Mouse (Mus musculus) intestine, embryonic 16.5 days (tissue): ENCODE data around the gene Mpg. TPM values are rescaled to one million over a fixed set of nuclear protein-coding genes. Genes with fewer than 3 reads are reported as not detected.

Source experiments
- ATAC-seq: fragments of 200-750 bp; cut with Nextera tagmentation; 2 replicates; pipeline ENCODE4 v1.8.0; 2017; ENCODE audit warnings: moderate TSS enrichment, moderate library complexity
- H3K27ac ChIP-seq: fragments of 300-500 bp; sonication (generic); 2 replicates; pipeline ENCODE4 v1.5.1; 2014; ENCODE audit warnings: mild to moderate bottlenecking, low read length
- H3K27me3 ChIP-seq: fragments of 300-500 bp; sonication (generic); replicated peaks from 2 replicates; pipeline ENCODE4 v1.6.1; 2014; ENCODE audit warnings: low read length, control low read depth, mixed read lengths; ENCODE audit not compliant: control insufficient read depth, insufficient read depth
- H3K36me3 ChIP-seq: fragments of 300-500 bp; sonication (generic); 2 replicates; pipeline ENCODE4 v1.6.1; 2014; ENCODE audit warnings: low read length, control low read depth; ENCODE audit not compliant: control insufficient read depth, insufficient read depth
- H3K4me1 ChIP-seq: fragments of 300-500 bp; sonication (generic); 2 replicates; pipeline ENCODE4 v1.6.1; 2014; ENCODE audit warnings: low read length, control low read depth, mixed read lengths; ENCODE audit not compliant: control insufficient read depth, insufficient read depth
- H3K4me2 ChIP-seq: fragments of 300-500 bp; sonication (generic); 2 replicates; pipeline ENCODE4 v1.6.1; 2014; ENCODE audit warnings: low read depth, low read length, control low read depth
- H3K4me3 ChIP-seq: fragments of 300-500 bp; sonication (generic); 2 replicates; pipeline ENCODE4 v1.5.1; 2014; ENCODE audit warnings: mild to moderate bottlenecking, low read length
- H3K9ac ChIP-seq: fragments of 300-500 bp; sonication (generic); 2 replicates; pipeline ENCODE4 v1.6.1; 2014; ENCODE audit warnings: low read depth, low read length
- H3K9me3 ChIP-seq: fragments of 300-500 bp; sonication (generic); 2 replicates; pipeline ENCODE4 v1.6.1; 2016; ENCODE audit warnings: low read length, control low read depth; ENCODE audit not compliant: control insufficient read depth
- WGBS: fragments of 180-500 bp; shearing (Covaris S2); extraction: QIAGEN DNeasy Blood & Tissue Kit; methylation state at CpG from one replicate; pipeline ENCODE4 v1.1.7; 2014; 5-methylcytosine and 5-hydroxymethylcytosine counted together
- polyA plus RNA-seq: library from polyadenylated mRNA; unstranded; fragments of >200 nt; fragmentation: Nextera tagmentation; extraction: Ambion mirVana; gene quantifications from 2 replicates; pipeline ENCODE4 v1.2.1, GENCODE M21; 2015

The Mpg gene
- polyA plus RNA-seq, 1 experiment from 2014 or later = 33.8 TPM

DNA sequence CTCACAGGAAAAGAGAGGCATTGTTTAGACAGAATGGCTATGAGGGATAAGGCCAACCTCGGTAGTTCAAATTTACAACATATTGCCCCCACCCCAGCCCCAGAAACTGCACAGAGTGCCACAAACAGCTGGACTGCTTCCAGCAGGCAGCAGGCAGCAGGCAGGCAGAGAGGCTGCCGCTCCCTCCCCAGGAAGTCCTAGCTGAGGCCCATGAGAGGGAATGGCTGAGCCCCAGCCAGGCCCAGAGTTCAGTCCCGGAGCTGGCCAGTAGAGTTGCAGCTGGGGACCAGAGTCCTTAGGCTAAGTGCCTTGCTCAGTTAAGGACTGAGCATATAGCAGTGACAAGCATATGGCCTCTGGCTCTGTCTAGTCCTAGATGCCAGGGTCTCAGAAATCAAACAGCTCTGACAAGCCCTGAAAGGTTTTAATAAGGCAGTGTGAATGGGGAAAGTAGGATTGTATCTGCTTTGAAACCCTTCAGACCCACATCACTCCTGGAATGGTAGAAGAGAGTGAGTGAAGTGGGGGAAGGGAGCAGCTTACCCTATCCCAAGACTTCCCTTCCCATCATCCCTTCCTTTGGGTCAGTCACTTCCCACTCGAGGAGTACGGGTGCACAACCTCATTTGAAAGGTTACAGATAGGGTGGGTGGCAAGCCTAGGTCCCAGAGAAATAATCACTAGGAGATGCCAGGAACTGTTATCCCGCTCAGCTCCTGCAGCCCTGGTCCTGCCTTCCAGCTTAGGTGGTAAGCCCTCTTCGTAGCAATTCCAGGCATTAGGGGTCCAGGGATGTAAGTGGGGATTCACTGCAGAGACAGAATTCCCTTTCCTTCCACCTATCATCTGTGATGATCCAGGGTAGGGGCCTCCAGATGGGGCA is 842 bp upstream of the Mpg start:
- peak; percentile 26 for ATAC-seq
- Histone ChIP-seq H3K4me3 (no peak overlapping the region), H3K4me2 (0 out of 2 replicates have a peak overlapping the region, but pooled peaks have one; percentile 10), H3K9me3 (no peaks in the 10 kb centered on the region), H3K4me1 (peaks cover 47% of the 10 kb centered on the region), H3K27me3 (no peaks in the 10 kb centered on the region), H3K36me3 (peaks cover 5% of the 10 kb centered on the region; the same call in 1 of the 2 replicates), H3K9ac (peak overlapping the region; percentile 46), H3K27ac (peak overlapping the region; percentile 96)
- WGBS = 38% methylated on average over 7 of the region's 7 CpGs

DNA sequence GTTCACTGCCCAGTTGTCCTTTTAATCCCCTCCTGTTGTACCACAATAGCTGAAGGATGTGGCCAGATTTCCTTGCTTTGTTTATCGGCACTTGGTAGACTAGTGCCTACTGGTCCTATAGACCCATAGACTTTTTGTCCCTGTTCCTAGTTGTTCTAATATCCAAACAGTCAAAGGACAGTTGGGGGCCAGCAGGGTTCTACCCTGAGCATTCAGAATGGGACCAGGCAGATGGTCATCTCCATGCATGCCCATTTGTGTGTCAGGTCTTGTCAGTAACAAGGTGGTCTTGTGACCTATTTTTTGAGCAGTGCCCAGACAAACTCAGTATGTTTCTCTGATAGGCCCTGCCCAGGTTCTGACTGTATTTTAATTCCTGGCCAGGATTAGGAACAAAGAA is 736 bp downstream of the Mpg start:
- H3K27ac ChIP-seq = peak overlapping the region; percentile 96
- ATAC-seq = no peak
- peak overlapping the region; percentile 86 for H3K9ac ChIP-seq
- no peaks in the 10 kb centered on the region for H3K27me3 ChIP-seq
- H3K4me1 ChIP-seq = peaks cover 41% of the 10 kb centered on the region
- peak overlapping the region; percentile 70 for H3K4me2 ChIP-seq
- H3K36me3 ChIP-seq = peaks cover 9% of the 10 kb centered on the region; the same call in 1 of the 2 replicates
- H3K4me3 ChIP-seq = peak overlapping the region; percentile 71
- no peaks in the 10 kb centered on the region for H3K9me3 ChIP-seq
- WGBS = 39% methylated on average over 1 of the region's 1 CpGs

DNA sequence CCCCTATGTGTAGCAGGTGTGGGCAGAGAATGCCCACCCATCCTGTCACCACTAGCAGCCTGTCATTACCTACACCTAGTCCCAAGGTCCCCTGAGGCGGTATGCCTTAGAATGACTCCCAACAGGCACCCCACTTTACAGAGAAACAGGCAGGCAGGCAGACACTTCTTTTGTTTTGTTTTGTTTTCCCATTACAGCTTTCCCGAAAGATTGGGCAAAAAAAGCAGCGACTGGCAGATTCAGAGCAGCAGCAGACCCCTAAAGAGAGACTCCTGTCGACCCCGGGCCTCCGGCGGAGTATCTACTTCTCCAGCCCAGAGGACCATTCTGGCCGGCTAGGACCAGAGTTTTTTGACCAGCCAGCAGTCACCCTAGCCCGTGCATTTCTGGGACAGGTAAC is 1.2 kb downstream of the Mpg start:
- H3K9ac ChIP-seq = no peak overlapping the region
- WGBS = 88% methylated on average over 9 of the region's 9 CpGs
- peaks cover 38% of the 10 kb centered on the region for H3K4me1 ChIP-seq
- ATAC-seq = no peak
- no peak overlapping the region for H3K4me3 ChIP-seq
- H3K36me3 ChIP-seq = peaks cover 11% of the 10 kb centered on the region; the same call in 1 of the 2 replicates
- H3K9me3 ChIP-seq = no peaks in the 10 kb centered on the region
- no peak overlapping the region for H3K4me2 ChIP-seq
- H3K27ac ChIP-seq = no peak overlapping the region
- H3K27me3 ChIP-seq = no peaks in the 10 kb centered on the region

DNA sequence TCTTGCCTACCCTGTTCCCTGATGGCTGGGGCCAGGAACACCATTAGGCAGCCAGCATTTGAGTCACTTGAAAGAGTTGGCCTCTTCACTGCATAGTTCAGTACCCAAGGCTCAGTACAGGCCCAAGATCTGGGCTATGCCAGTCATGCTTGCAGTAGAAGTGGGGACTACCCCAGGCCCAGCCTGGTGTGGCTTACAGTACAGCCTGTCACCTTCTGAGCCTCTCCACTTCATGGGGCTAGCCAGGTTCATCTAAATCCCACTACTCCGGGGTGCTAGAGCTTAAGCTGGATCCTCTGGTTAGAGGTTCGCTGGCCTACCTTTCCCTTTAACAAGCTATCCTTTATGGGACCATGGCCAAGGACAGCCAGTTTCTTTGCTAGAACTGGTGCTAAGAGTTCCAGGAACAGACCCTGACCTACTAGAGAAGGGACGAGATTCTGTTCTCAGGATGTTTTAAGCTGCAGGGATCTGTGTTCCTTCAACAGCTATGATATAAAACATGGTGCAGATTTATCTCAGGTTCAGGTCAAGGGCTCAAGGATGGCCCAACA is 2.1 kb downstream of the Mpg start:
- no peak overlapping the region for H3K27ac ChIP-seq
- no peak overlapping the region for H3K4me2 ChIP-seq
- H3K4me3 ChIP-seq = no peak overlapping the region
- H3K9ac ChIP-seq = no peak overlapping the region
- no peaks in the 10 kb centered on the region for H3K27me3 ChIP-seq
- 90% methylated on average over 3 of the region's 3 CpGs for WGBS
- H3K9me3 ChIP-seq = no peaks in the 10 kb centered on the region
- no peak for ATAC-seq
- H3K4me1 ChIP-seq = peaks cover 30% of the 10 kb centered on the region
- peaks cover 11% of the 10 kb centered on the region; the same call in 1 of the 2 replicates for H3K36me3 ChIP-seq

DNA sequence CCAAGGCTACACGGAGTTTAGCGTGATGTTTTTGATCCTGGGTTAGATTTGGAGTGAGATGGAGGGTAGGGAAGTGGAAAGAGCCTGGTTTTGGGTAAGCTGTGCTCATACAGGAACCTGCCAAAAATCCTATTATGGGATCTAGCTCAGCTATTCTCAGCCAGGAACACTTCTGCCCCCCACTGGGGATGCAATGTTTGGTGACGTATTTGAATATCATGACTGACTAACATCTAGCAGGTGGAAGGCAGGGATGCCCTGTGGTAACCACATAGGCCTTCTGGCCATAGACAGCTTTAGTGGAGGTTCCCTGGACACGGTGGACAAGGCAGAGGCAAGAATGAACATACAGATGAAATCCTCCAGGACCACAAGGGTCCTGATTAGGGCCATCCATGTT is 3.9 kb downstream of the Mpg start:
- Histone ChIP-seq H3K4me2 (no peak overlapping the region), H3K4me1 (peaks cover 22% of the 10 kb centered on the region), H3K4me3 (no peak overlapping the region), H3K9me3 (no peaks in the 10 kb centered on the region), H3K27me3 (no peaks in the 10 kb centered on the region), H3K36me3 (peaks cover 14% of the 10 kb centered on the region; the same call in 1 of the 2 replicates), H3K27ac (no peak overlapping the region), H3K9ac (no peak overlapping the region)
- WGBS = 79% methylated on average over 4 of the region's 4 CpGs
- ATAC-seq = no peak

DNA sequence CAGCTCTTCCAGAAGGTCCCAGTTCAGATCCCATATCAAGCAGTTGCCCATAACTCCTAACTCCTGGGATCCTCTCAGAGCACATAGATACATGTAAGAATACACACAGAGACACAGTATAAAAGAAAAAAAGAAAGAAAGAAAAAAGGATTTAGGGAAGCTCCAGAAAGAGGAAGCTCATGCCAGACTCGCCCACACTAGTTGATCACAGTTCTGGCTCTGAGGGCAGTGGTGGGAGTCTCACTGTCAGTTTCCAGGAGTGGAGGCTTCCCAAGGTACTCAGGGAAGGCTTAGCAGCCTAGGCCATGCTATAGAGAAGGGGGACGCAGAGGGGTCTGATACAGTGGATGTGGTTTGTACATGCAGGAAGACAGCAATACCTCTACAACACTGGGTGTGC is 4.8 kb downstream of the Mpg start:
- Histone ChIP-seq H3K27me3 (no peaks in the 10 kb centered on the region), H3K4me3 (no peak overlapping the region), H3K4me1 (peaks cover 20% of the 10 kb centered on the region), H3K36me3 (peaks cover 14% of the 10 kb centered on the region; the same call in 1 of the 2 replicates), H3K27ac (no peak overlapping the region), H3K9ac (no peak overlapping the region), H3K4me2 (no peak overlapping the region), H3K9me3 (no peaks in the 10 kb centered on the region)
- WGBS = 94% methylated on average over 2 of the region's 2 CpGs
- ATAC-seq = no peak

DNA sequence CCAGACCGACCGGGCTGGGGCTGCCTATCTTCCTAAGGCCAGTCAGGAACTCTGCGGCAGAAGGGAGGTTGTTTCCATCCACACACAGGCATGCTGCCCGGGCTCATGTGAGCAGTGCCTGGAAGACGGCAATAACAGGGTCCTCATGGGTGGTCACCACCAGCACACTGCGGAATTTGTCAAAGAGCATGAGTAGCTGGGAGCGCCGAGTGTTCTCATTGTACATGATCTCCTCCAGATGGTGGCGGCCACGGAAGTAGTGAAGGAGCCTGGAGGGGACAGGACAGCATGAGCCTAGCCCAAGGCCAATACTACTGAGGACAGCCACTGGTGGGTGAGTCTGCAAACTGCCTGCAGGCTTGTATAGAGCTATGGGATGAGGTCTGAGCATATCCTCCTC is 6.5 kb downstream of the Mpg start:
- H3K27ac ChIP-seq = no peak overlapping the region
- H3K36me3 ChIP-seq = peaks cover 14% of the 10 kb centered on the region; the same call in 1 of the 2 replicates
- H3K4me1 ChIP-seq = peaks cover 18% of the 10 kb centered on the region
- H3K4me2 ChIP-seq = no peak overlapping the region
- peak; percentile 40 for ATAC-seq
- WGBS = 80% methylated on average over 10 of the region's 10 CpGs
- no peaks in the 10 kb centered on the region for H3K9me3 ChIP-seq
- H3K4me3 ChIP-seq = no peak overlapping the region
- H3K9ac ChIP-seq = no peak overlapping the region
- H3K27me3 ChIP-seq = no peaks in the 10 kb centered on the region

DNA sequence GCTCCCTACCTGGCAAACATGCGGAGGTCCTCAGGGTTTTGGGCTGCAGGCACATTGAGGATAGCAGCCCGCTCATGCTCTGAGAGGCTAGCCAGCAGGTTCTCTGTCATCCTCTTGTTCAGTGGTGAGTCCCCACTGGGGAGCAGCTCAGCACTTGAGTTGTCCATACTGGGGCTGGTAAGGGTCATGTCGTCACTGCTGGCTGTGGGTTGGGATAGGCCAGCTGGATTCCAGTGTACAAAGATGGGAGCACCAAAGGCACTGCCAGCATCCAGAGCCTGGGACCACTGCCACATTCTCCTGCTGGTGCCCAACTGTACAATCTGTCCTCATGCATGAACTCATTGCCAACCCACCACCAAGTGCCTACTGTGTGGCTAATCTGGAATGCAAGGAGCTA is 7.6 kb downstream of the Mpg start:
- Histone ChIP-seq H3K4me3 (no peak overlapping the region), H3K4me2 (no peak overlapping the region), H3K27me3 (no peaks in the 10 kb centered on the region), H3K36me3 (peaks cover 11% of the 10 kb centered on the region; the same call in 1 of the 2 replicates), H3K4me1 (peaks cover 22% of the 10 kb centered on the region), H3K9me3 (no peaks in the 10 kb centered on the region), H3K9ac (no peak overlapping the region), H3K27ac (no peak overlapping the region)
- 89% methylated on average over 3 of the region's 3 CpGs for WGBS
- no peak for ATAC-seq

DNA sequence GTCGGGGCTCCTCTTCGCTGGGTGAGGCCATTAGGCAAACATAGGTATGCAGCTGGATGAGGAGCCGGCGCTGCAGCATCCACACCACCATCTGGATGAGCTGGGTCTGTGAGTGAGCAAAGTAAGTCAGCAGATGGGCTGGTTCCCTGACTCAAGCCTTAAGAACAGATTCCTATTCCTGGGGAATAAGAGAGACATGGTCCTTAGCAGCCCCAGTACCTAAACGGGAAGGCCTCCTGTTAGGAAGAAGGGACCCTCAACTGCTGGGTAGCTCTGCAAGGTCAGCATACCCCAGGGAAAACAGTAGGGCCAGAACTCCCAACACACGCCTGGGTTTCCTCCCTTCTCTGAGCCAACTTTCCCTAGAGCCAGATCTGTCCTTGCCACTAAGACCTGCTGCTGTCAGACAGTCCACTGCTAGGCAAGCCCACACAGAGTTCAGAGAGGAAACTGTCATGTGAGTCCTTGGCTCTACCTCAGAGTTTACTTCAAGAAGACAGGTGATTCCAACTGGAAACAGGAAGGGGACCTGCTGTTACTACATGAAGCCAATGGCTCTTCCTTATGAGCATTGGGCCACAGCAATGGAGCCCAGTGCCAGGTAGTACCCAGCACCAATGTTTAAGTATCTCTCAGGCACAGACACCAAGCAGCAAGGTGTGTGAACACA is 8.6 kb downstream of the Mpg start:
- Histone ChIP-seq H3K9ac (no peak overlapping the region), H3K36me3 (peaks cover 9% of the 10 kb centered on the region; the same call in 1 of the 2 replicates), H3K4me3 (no peak overlapping the region), H3K4me1 (peaks cover 22% of the 10 kb centered on the region), H3K9me3 (no peaks in the 10 kb centered on the region), H3K27me3 (no peaks in the 10 kb centered on the region), H3K4me2 (no peak overlapping the region), H3K27ac (peak overlapping the region; percentile 49)
- WGBS = 84% methylated on average over 6 of the region's 6 CpGs
- no peak for ATAC-seq
